Mouse (Mus musculus) hindbrain, embryonic 16.5 days (tissue): ENCODE results near the gene Vmn1r101. TPM values are rescaled to one million over a fixed set of nuclear protein-coding genes. Genes with fewer than 3 reads are reported as not detected.
"Not testable (repeated sequence)": the region's sequence is repeated elsewhere in the genome, so short reads cannot be mapped to it uniquely, and the experiment has no call there.

Experiments
- ATAC-seq: fragments of 200-750 bp; cut with Nextera tagmentation; 2 replicates; pipeline ENCODE4 v1.8.0; 2017; ENCODE audit warnings: moderate TSS enrichment, moderate library complexity
- H3K27ac ChIP-seq: fragments of 300-500 bp; sonication (generic); 2 replicates; pipeline ENCODE4 v1.5.1; 2014; ENCODE audit warnings: low read depth, mild to moderate bottlenecking, control low read depth, low read length, moderate library complexity
- H3K27me3 ChIP-seq: fragments of 300-500 bp; sonication (generic); replicated peaks from 2 replicates; pipeline ENCODE4 v1.6.1; 2014; ENCODE audit warnings: low read length; ENCODE audit not compliant: control insufficient read depth, insufficient read depth
- H3K36me3 ChIP-seq: fragments of 300-500 bp; sonication (generic); 2 replicates; pipeline ENCODE4 v1.6.1; 2014; ENCODE audit warnings: mild to moderate bottlenecking, low read length, moderate library complexity, mixed read lengths; ENCODE audit not compliant: control insufficient read depth, insufficient read depth
- H3K4me1 ChIP-seq: fragments of 300-500 bp; sonication (generic); 2 replicates; pipeline ENCODE4 v1.6.1; 2014; ENCODE audit warnings: low read depth, low read length; ENCODE audit not compliant: control insufficient read depth, insufficient read depth
- H3K4me2 ChIP-seq: fragments of 300-500 bp; sonication (generic); 2 replicates; pipeline ENCODE4 v1.6.1; 2014; ENCODE audit warnings: mild to moderate bottlenecking, low read length, control low read depth, moderate library complexity
- H3K4me3 ChIP-seq: fragments of 300-500 bp; sonication (generic); 2 replicates; pipeline ENCODE4 v1.5.1; 2014; ENCODE audit warnings: mild to moderate bottlenecking, low read length, control low read depth, moderate library complexity
- H3K9ac ChIP-seq: fragments of 300-500 bp; sonication (generic); 2 replicates; pipeline ENCODE4 v1.6.1; 2014; ENCODE audit warnings: low read depth, mild to moderate bottlenecking, control low read depth, low read length, moderate library complexity
- H3K9me3 ChIP-seq: fragments of 300-500 bp; sonication (generic); 2 replicates; pipeline ENCODE4 v1.6.1; 2014; ENCODE audit warnings: mild to moderate bottlenecking, low read length, moderate library complexity; ENCODE audit not compliant: control insufficient read depth
- WGBS: fragments of 180-500 bp; shearing (Covaris S2); extraction: QIAGEN DNeasy Blood & Tissue Kit; methylation state at CpG from one replicate; pipeline ENCODE4 v1.1.7; 2014; 5-methylcytosine and 5-hydroxymethylcytosine counted together
- polyA plus RNA-seq: library from polyadenylated mRNA; unstranded; fragments of >200 nt; fragmentation: Nextera tagmentation; extraction: Ambion mirVana; gene quantifications from 2 replicates; pipeline ENCODE4 v1.2.1, GENCODE M21; 2015

Gene Vmn1r101
- not detected in 2 replicates for polyA plus RNA-seq

GRCm38 (mm10) chr7:20442493-20442892 lies at the start of gene Vmn1r101:
Gene Vmn1r101 (minus strand): TSS chr7:20442593.
- not testable (repeated sequence) for H3K9ac ChIP-seq, H3K4me3 ChIP-seq, H3K27ac ChIP-seq, H3K9me3 ChIP-seq, H3K36me3 ChIP-seq, H3K4me2 ChIP-seq, ATAC-seq, H3K27me3 ChIP-seq, H3K4me1 ChIP-seq
- no CpG with 5 or more reads among the region's 2 CpGs for WGBS

GRCm38 (mm10) chr7:20474825-20475224 lies 32.4 kb upstream of the Vmn1r101 start, which contains the start of gene Gm10670:
Gene Gm10670 (minus strand): TSS chr7:20474925.
- H3K27me3 ChIP-seq, H3K27ac ChIP-seq, H3K9ac ChIP-seq, H3K4me3 ChIP-seq, H3K4me1 ChIP-seq, H3K9me3 ChIP-seq, ATAC-seq, H3K4me2 ChIP-seq, H3K36me3 ChIP-seq: not testable (repeated sequence)
- no CpG with 5 or more reads among the region's 5 CpGs for WGBS

- ATAC-seq, H3K9ac ChIP-seq, H3K4me1 ChIP-seq, H3K9me3 ChIP-seq, H3K27ac ChIP-seq, H3K27me3 ChIP-seq, H3K36me3 ChIP-seq, H3K4me3 ChIP-seq, H3K4me2 ChIP-seq: not testable (repeated sequence)
- WGBS: no CpG with 5 or more reads among the region's 3 CpGs
Measured at GRCm38 (mm10) chr7:20417642-20418041, 24.8 kb downstream of the Vmn1r101 start, which contains the start of gene Vmn1r100. Gene Vmn1r100 (plus strand): TSS chr7:20417942.

Other genes with a start within 250 kb of the Vmn1r101 start
- not detected in 2 replicates for gene Vmn1r95, start 248.9 kb downstream of the Vmn1r101 start, polyA plus RNA-seq
- not detected in 2 replicates for gene Gm6164, start 237.0 kb downstream of the Vmn1r101 start, polyA plus RNA-seq
- gene Gm4498, start 208.8 kb downstream of the Vmn1r101 start, polyA plus RNA-seq: not detected in 2 replicates
- gene Gm5890, start 179.8 kb downstream of the Vmn1r101 start, polyA plus RNA-seq: not detected in 2 replicates
- not detected in 2 replicates for gene Gm4133, start 108.5 kb downstream of the Vmn1r101 start, polyA plus RNA-seq
- gene Gm5728, start 67.2 kb downstream of the Vmn1r101 start, polyA plus RNA-seq: not detected in 2 replicates
- not detected in 2 replicates for gene Vmn1r100, start 24.7 kb downstream of the Vmn1r101 start, polyA plus RNA-seq
- gene Gm10670, start 32.3 kb upstream of the Vmn1r101 start, polyA plus RNA-seq: not detected in 2 replicates
- not detected in 2 replicates for gene Vmn1r103, start 67.9 kb upstream of the Vmn1r101 start, polyA plus RNA-seq
- gene Vmn1r104, start 91.2 kb upstream of the Vmn1r101 start, polyA plus RNA-seq: not detected in 2 replicates
- not detected in 2 replicates for gene Gm5726, start 103.2 kb upstream of the Vmn1r101 start, polyA plus RNA-seq
- gene Gm4141, start 133.6 kb upstream of the Vmn1r101 start, polyA plus RNA-seq: not detected in 2 replicates
- gene Gm4513, start 156.4 kb upstream of the Vmn1r101 start, polyA plus RNA-seq: not detected in 2 replicates
- not detected in 2 replicates for gene Vmn1r107, start 226.3 kb upstream of the Vmn1r101 start, polyA plus RNA-seq